Mouse (Mus musculus) heart, adult 8-10 months (tissue): ENCODE measurements around the gene 4833439L19Rik. TPM values are rescaled to one million over a fixed set of nuclear protein-coding genes. Genes with fewer than 3 reads are reported as not detected.
"Not testable (repeated sequence)": the region's sequence is repeated elsewhere in the genome, so short reads cannot be mapped to it uniquely, and the experiment has no call there.

ENCODE experiments used
- DNase-seq: peaks from one replicate; pipeline ENCODE4 v3.0.0; 2022; ENCODE audit warnings: low spot score
- total RNA-seq, 4 experiments: library from RNA; stranded (reverse); gene quantifications; 2 replicates each; pipeline ENCODE4 v1.2.4; 2022

The 4833439L19Rik gene
- total RNA-seq: 100 to 1,000 TPM in 1 of 4 experiments, 10 to 100 TPM in 3; 93.5 to 102 (median 96.6) TPM

GRCm38 (mm10) chr13:54565201-54565581, at the start of gene 4833439L19Rik:
TSS of gene 4833439L19Rik (minus strand) at chr13:54565435.
- DNase-seq: peak; percentile 93

GRCm38 (mm10) chr13:54613141-54613540, 47.9 kb upstream of the 4833439L19Rik start:
- DNase-seq: not testable (repeated sequence)

GRCm38 (mm10) chr13:54610972-54611754, 45.9 kb upstream of the 4833439L19Rik start, which contains the start of gene Cltb:
TSS of gene Cltb (minus strand) at chr13:54611344.
- peak; percentile 88 for DNase-seq

GRCm38 (mm10) chr13:54610613-54610971, 45.4 kb upstream of the 4833439L19Rik start:
- DNase-seq: peak; percentile 38

GRCm38 (mm10) chr13:54609301-54609700, 44.1 kb upstream of the 4833439L19Rik start:
- DNase-seq: no peak

GRCm38 (mm10) chr13:54608666-54609065, 43.4 kb upstream of the 4833439L19Rik start:
- peak; percentile 41 for DNase-seq

- DNase-seq: no peak
Observed at GRCm38 (mm10) chr13:54608002-54608401, 42.8 kb upstream of the 4833439L19Rik start.

- DNase-seq: no peak
Observed at GRCm38 (mm10) chr13:54607204-54607603, 42.0 kb upstream of the 4833439L19Rik start.

GRCm38 (mm10) chr13:54605426-54605825, 40.2 kb upstream of the 4833439L19Rik start:
- peak; percentile 44 for DNase-seq

GRCm38 (mm10) chr13:54604221-54604620, 39.0 kb upstream of the 4833439L19Rik start:
- no peak for DNase-seq

- no peak for DNase-seq
Observed at GRCm38 (mm10) chr13:54603501-54603900, 38.3 kb upstream of the 4833439L19Rik start.

GRCm38 (mm10) chr13:54602639-54603111, 37.4 kb upstream of the 4833439L19Rik start:
- no peak for DNase-seq

- DNase-seq: no peak
Observed at GRCm38 (mm10) chr13:54598622-54599143, 33.4 kb upstream of the 4833439L19Rik start.

GRCm38 (mm10) chr13:54596870-54597269, 31.6 kb upstream of the 4833439L19Rik start:
- no peak for DNase-seq

- no peak for DNase-seq
Observed at GRCm38 (mm10) chr13:54596107-54596690, 31.0 kb upstream of the 4833439L19Rik start.

- DNase-seq: no peak
Observed at GRCm38 (mm10) chr13:54593617-54594016, 28.4 kb upstream of the 4833439L19Rik start.

- DNase-seq: no peak
Observed at GRCm38 (mm10) chr13:54591776-54592356, 26.6 kb upstream of the 4833439L19Rik start.

GRCm38 (mm10) chr13:54589996-54590951, 25.0 kb upstream of the 4833439L19Rik start, which contains the start of the genes Nop16 and Higd2a:
TSS of gene Nop16 (minus strand) at chr13:54590090.
TSS of gene Higd2a (plus strand) at chr13:54590207.
- DNase-seq: peak; percentile 99

GRCm38 (mm10) chr13:54589414-54589995, 24.3 kb upstream of the 4833439L19Rik start:
- no peak for DNase-seq

- no peak for DNase-seq
Observed at GRCm38 (mm10) chr13:54585831-54586230, 20.6 kb upstream of the 4833439L19Rik start.
